Mouse (Mus musculus): ENCODE data around the gene Men1. TPM values are rescaled to one million over a fixed set of nuclear protein-coding genes. Genes with fewer than 3 reads are reported as not detected.

Gene Men1
- polyA plus RNA-seq, 1 experiment: 36.1 TPM

- no peak for TF ChIP-seq POLR2A (IDR thresholded peaks at IDR 0.05; ENCODE audit: low read depth, low read length)
- no peak for TF ChIP-seq CTCF (IDR thresholded peaks at IDR 0.05; ENCODE audit: borderline replicate concordance, insufficient read depth, low read length)
- H3K27ac ChIP-seq (ENCODE audit: insufficient read depth, low read length): no peak overlapping the region
- no peak overlapping the region for H3K4me3 ChIP-seq (ENCODE audit: insufficient read depth, low read length)
- H3K4me1 ChIP-seq (ENCODE audit: control insufficient read depth, insufficient read depth, low read length): no peaks in the 10 kb centered on the region
Measured at GRCm38 (mm10) chr19:6343066-6343925, 8.5 kb downstream of the Men1 start.

DNA sequence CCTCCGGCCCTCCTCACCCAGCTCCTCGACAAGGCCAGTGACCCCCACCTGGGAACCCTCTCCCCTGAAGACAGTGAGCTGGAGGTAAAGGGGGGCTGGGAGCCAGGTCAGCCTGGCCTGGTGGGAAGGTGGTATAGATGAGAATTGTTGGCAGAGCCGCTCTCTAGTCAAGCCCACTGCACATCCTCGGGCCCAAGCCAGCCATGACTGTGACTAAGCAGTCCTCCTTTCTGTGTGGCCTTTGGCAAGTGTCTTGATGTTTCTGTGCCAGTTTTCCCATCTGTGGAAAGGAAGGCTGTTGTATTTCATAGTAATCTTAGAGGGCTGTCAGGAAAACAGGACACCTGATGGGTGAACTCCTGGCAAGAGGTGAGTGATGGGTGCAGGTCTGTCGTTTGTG, 9.2 kb downstream of the Men1 start:
- TF ChIP-seq POLR2A (IDR thresholded peaks at IDR 0.05; ENCODE audit: low read depth, low read length) (no peak), CTCF (IDR thresholded peaks at IDR 0.05; ENCODE audit: borderline replicate concordance, insufficient read depth, low read length) (no peak)
- no peaks in the 10 kb centered on the region for H3K4me1 ChIP-seq (ENCODE audit: control insufficient read depth, insufficient read depth, low read length)
- H3K4me3 ChIP-seq (ENCODE audit: insufficient read depth, low read length): no peak overlapping the region
- H3K27ac ChIP-seq (ENCODE audit: insufficient read depth, low read length): no peak overlapping the region

- H3K4me1 ChIP-seq (ENCODE audit: control insufficient read depth, insufficient read depth, low read length): no peaks in the 10 kb centered on the region
- H3K27ac ChIP-seq (ENCODE audit: insufficient read depth, low read length): no peak overlapping the region
- TF ChIP-seq CTCF (IDR thresholded peaks at IDR 0.05; ENCODE audit: borderline replicate concordance, insufficient read depth, low read length) (no peak), POLR2A (IDR thresholded peaks at IDR 0.05; ENCODE audit: low read depth, low read length) (no peak)
- no peak overlapping the region for H3K4me3 ChIP-seq (ENCODE audit: insufficient read depth, low read length)
Measured at GRCm38 (mm10) chr19:6346023-6346422, 11.2 kb downstream of the Men1 start.

GRCm38 (mm10) chr19:6346661-6347060, 11.9 kb downstream of the Men1 start:
- H3K4me3 ChIP-seq (ENCODE audit: insufficient read depth, low read length): no peak overlapping the region
- no peak for TF ChIP-seq POLR2A (IDR thresholded peaks at IDR 0.05; ENCODE audit: low read depth, low read length)
- no peak for TF ChIP-seq CTCF (IDR thresholded peaks at IDR 0.05; ENCODE audit: borderline replicate concordance, insufficient read depth, low read length)
- H3K27ac ChIP-seq (ENCODE audit: insufficient read depth, low read length): no peak overlapping the region
- no peaks in the 10 kb centered on the region for H3K4me1 ChIP-seq (ENCODE audit: control insufficient read depth, insufficient read depth, low read length)

DNA sequence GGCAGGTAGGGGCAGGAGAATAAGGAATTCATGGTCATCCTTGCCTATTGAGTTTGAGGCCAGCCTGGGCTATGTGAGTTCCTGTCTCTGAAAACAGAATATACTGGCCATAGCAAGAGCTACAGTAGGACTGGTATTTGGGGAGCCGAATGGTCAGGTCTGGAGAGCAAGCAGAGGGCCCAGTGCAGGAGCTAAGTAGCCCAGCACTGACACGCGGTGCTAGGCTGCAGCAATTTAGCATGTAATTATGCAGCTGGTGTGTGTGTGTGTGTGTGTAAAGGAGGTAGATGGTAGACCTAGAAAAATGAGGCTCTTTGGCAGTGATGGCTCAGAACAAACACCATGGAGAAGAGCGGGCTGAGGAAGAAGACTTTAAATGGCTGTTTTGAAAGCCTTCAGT, 12.8 kb downstream of the Men1 start:
- H3K27ac ChIP-seq (ENCODE audit: insufficient read depth, low read length): no peak overlapping the region
- TF ChIP-seq POLR2A (IDR thresholded peaks at IDR 0.05; ENCODE audit: low read depth, low read length): no peak
- TF ChIP-seq CTCF (IDR thresholded peaks at IDR 0.05; ENCODE audit: borderline replicate concordance, insufficient read depth, low read length): no peak
- H3K4me1 ChIP-seq (ENCODE audit: control insufficient read depth, insufficient read depth, low read length): no peaks in the 10 kb centered on the region
- H3K4me3 ChIP-seq (ENCODE audit: insufficient read depth, low read length): no peak overlapping the region

DNA sequence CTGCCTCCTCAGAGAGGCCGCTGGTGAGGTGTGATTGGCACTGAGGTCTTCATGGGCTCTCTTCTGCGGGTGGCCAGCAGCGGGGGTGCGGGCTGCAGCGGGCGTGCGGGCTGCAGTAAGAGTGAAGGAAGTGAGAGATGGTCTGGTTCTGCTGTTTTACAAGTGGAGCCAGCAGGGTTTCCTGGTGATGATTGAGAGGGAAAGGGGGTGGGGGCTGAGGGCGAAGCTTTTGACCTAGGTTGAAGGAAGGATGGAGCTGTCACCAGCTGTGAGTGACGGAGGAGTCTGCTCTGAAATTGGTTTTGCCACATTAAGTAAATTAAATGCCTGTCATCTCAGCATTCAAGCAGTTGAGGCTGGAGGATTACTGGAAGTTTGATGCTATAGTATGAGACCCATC, 13.9 kb downstream of the Men1 start:
- H3K27ac ChIP-seq (ENCODE audit: insufficient read depth, low read length): no peak overlapping the region
- H3K4me3 ChIP-seq (ENCODE audit: insufficient read depth, low read length): no peak overlapping the region
- H3K4me1 ChIP-seq (ENCODE audit: control insufficient read depth, insufficient read depth, low read length): no peaks in the 10 kb centered on the region
- no peak for TF ChIP-seq CTCF (IDR thresholded peaks at IDR 0.05; ENCODE audit: borderline replicate concordance, insufficient read depth, low read length)
- no peak for TF ChIP-seq POLR2A (IDR thresholded peaks at IDR 0.05; ENCODE audit: low read depth, low read length)

DNA sequence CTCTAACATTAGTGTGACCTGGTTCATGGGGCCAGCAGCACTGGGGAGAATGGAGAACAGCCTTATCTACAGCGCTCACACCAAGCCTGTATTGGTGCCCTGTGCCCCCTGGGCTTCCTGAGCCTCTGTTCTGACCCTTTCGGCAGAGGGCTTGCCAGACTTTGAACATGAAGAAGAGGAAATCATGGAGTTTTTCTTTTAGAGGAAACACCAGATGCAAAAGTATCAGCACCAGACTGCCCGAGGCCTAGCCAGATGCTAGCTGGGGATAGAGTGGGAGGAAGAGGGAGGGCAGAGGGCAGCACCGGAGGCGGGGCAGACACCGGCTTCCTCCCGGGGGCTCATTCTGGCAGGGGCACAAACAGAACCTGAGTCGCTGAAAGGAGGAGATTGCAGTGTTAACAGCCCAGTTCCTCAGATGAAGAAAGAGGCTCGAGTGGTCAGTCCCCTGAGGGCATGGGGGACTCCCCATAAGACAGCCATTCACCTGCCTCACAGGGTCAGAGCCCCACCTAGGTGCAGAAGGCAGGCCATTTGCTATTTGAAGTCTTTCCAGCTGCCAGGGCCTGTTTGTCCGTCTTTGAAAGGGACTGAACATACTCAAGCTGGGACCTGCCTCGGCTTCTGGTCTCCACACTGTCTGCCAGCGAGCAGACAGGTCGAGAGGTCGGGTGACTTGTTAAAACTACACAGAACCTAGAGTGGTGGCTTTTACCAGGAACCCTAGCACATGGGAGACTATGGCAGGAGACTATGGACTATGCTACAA, 14.6 kb downstream of the Men1 start:
- Histone ChIP-seq H3K27ac (ENCODE audit: insufficient read depth, low read length) (no peak overlapping the region), H3K4me1 (ENCODE audit: control insufficient read depth, insufficient read depth, low read length) (no peaks in the 10 kb centered on the region), H3K4me3 (ENCODE audit: insufficient read depth, low read length) (no peak overlapping the region)
- TF ChIP-seq CTCF (IDR thresholded peaks at IDR 0.05; ENCODE audit: borderline replicate concordance, insufficient read depth, low read length) (no peak), POLR2A (IDR thresholded peaks at IDR 0.05; ENCODE audit: low read depth, low read length) (no peak)

DNA sequence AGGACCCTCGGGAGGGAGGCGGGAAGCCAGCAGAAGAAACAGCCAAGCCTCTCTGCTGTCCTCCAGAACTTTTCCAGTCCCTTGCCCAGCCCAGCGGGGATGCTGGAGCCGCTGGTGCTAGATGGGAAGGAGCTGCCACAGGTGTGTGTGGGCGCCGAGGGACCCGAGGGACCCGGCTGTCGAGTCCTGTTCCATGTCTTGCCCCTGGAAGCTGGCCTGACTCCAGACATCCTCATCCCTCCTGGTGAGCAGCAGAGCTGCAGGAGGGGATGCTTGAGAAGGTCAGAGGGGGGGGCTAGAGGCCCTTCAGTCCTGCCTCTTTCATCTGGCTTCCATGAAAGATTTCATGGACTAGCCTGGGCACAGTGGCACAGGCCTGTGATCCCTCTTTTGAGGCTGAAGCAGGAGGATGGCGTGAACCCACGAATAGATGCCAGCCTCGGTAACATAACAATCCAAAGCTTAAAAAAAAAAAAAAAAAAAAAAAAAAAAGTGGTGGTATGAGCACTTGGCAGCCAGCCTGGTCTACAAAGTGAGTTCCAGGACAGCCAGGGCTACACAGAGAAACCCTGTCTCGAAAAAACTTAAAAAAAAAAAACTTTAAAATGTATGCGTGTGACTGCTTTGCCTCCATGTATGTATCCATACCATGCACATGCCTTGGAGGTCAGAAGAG, 16.8 kb downstream of the Men1 start:
- H3K4me1 ChIP-seq (ENCODE audit: control insufficient read depth, insufficient read depth, low read length): no peaks in the 10 kb centered on the region
- TF ChIP-seq POLR2A (IDR thresholded peaks at IDR 0.05; ENCODE audit: low read depth, low read length): no peak
- no peak for TF ChIP-seq CTCF (IDR thresholded peaks at IDR 0.05; ENCODE audit: borderline replicate concordance, insufficient read depth, low read length)

GRCm38 (mm10) chr19:6352107-6352505, 17.3 kb downstream of the Men1 start:
- Histone ChIP-seq H3K27ac (ENCODE audit: insufficient read depth, low read length) (no peak overlapping the region), H3K4me3 (ENCODE audit: insufficient read depth, low read length) (no peak overlapping the region), H3K4me1 (ENCODE audit: control insufficient read depth, insufficient read depth, low read length) (no peaks in the 10 kb centered on the region)
- TF ChIP-seq CTCF (IDR thresholded peaks at IDR 0.05; ENCODE audit: borderline replicate concordance, insufficient read depth, low read length) (no peak), POLR2A (IDR thresholded peaks at IDR 0.05; ENCODE audit: low read depth, low read length) (no peak)

More for the DNA sequence above, 16.8 kb downstream of the Men1 start:
- Histone ChIP-seq H3K27ac (ENCODE audit: insufficient read depth, low read length) (no peak overlapping the region), H3K4me3 (ENCODE audit: insufficient read depth, low read length) (no peak overlapping the region)
